Mouse (Mus musculus) lung, postnatal 0 days (tissue): ENCODE measurements around the gene Tango6. TPM values are rescaled to one million over a fixed set of nuclear protein-coding genes. Genes with fewer than 3 reads are reported as not detected.

Source experiments
- ATAC-seq: fragments of 200-750 bp; cut with Nextera tagmentation; 2 replicates; pipeline ENCODE4 v1.8.0; 2017; ENCODE audit warnings: moderate library complexity
- DNase-seq: peaks from one replicate; pipeline ENCODE4 v3.0.0-alpha.2; 2016; ENCODE audit warnings: low spot score
- H3K27ac ChIP-seq: fragments of 300-500 bp; sonication (generic); 2 replicates; pipeline ENCODE4 v1.5.1; 2014; ENCODE audit warnings: antibody characterized with exemption, mild to moderate bottlenecking, low read length, mixed read lengths
- H3K27me3 ChIP-seq: fragments of 300-500 bp; sonication (generic); replicated peaks from 2 replicates; pipeline ENCODE4 v1.6.1; 2014; ENCODE audit warnings: low read length, mixed read lengths; ENCODE audit not compliant: insufficient read depth
- H3K36me3 ChIP-seq: fragments of 300-500 bp; sonication (generic); 2 replicates; pipeline ENCODE4 v1.6.1; 2014; ENCODE audit warnings: low read length, mixed read lengths; ENCODE audit not compliant: insufficient read depth
- H3K4me1 ChIP-seq: fragments of 300-500 bp; sonication (generic); 2 replicates; pipeline ENCODE4 v1.6.1; 2014; ENCODE audit warnings: antibody characterized with exemption, low read depth, low read length, mixed read lengths; ENCODE audit not compliant: insufficient read depth
- H3K4me2 ChIP-seq: fragments of 300-500 bp; sonication (generic); replicated peaks from 2 replicates; pipeline ENCODE4 v1.6.1; 2014; ENCODE audit warnings: low read depth, mild to moderate bottlenecking, low read length, moderate library complexity, mixed read lengths
- H3K4me3 ChIP-seq: fragments of 300-500 bp; sonication (generic); 2 replicates; pipeline ENCODE4 v1.5.1; 2014; ENCODE audit warnings: low read depth, low read length
- H3K9ac ChIP-seq: fragments of 300-500 bp; sonication (generic); replicated peaks from 2 replicates; pipeline ENCODE4 v1.6.1; 2014; ENCODE audit warnings: low read depth, mild to moderate bottlenecking
- H3K9me3 ChIP-seq: fragments of 300-500 bp; sonication (generic); 2 replicates; pipeline ENCODE4 v1.6.1; 2016; ENCODE audit warnings: low read length, mixed read lengths
- CTCF ChIP-seq: IDR thresholded peaks from 2 replicates; pipeline ENCODE4 v1.5.1; 2016; ENCODE audit warnings: antibody characterized with exemption, mild to moderate bottlenecking
- EP300 ChIP-seq: IDR thresholded peaks from 2 replicates; pipeline ENCODE4 v1.6.1; 2016; ENCODE audit warnings: antibody characterized with exemption, mild to moderate bottlenecking, control low read depth
- WGBS: fragments of 180-500 bp; shearing (Covaris S2); extraction: QIAGEN DNeasy Blood & Tissue Kit; methylation state at CpG from one replicate; pipeline ENCODE4 v1.1.7; 2014; 5-methylcytosine and 5-hydroxymethylcytosine counted together
- polyA plus RNA-seq: library from polyadenylated mRNA; unstranded; fragments of >200 nt; fragmentation: Nextera tagmentation; extraction: Ambion mirVana; gene quantifications from 2 replicates; pipeline ENCODE4 v1.2.1, GENCODE M21; 2015

Tango6 gene
- polyA plus RNA-seq, 1 experiment from 2014 or later = 3.5 TPM

DNA sequence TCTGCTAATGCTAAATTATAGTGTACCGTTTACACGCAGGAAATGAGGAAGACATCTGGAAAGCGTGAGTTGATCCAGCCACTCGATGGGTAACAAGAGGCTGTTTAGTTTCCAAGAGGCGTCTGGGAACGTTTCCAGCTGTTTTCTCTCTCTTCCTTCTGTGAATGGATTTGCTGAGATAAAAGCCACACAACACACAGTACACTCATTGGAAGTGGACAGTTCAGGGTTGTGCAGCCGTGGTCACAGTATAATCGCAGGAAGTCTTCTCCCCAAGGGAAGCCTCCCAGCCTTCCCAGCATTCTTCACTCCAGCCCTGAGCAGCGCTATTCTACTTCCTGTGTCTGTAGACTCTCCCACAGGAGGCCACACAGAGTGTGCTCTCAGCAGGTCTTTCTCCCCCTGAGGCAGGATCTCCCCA, 22.0 kb downstream of the Tango6 start:
- Histone ChIP-seq H3K9ac (no peak overlapping the region), H3K27ac (peak overlapping the region; percentile 92), H3K4me2 (0 out of 2 replicates have a peak overlapping the region, but pooled peaks have one; percentile 9), H3K27me3 (no peaks in the 10 kb centered on the region), H3K4me1 (no peaks in the 10 kb centered on the region; the same call in 1 of the 2 replicates), H3K4me3 (no peak overlapping the region), H3K9me3 (no peaks in the 10 kb centered on the region), H3K36me3 (no peaks in the 10 kb centered on the region)
- 16% methylated on average over 9 of the region's 9 CpGs for WGBS
- peak; percentile 31; the same call in 1 of the 2 replicates for TF ChIP-seq CTCF
- TF ChIP-seq EP300 = peak; percentile 82
- ATAC-seq (peak; percentile 97), DNase-seq (peak; percentile 95)

DNA sequence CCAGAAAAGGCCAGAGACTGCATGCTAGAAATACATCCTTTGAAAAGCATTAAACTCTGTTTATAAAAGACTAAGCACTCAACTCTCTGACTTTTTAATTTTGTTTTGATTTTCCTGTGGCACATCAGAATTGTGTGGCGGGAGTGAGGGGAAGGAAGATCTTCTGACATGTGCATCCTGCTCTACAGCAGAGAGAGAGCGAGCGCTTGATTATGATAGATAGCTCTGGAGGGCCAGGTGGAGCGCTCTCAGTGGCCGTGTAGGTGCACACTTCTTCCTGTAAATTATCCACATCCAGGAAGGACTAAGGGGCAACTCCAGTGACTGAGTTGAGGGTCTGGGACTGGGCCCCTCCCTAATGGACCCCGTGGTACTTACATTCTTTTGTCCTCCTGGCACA, 23.3 kb downstream of the Tango6 start:
- no peaks in the 10 kb centered on the region; the same call in 1 of the 2 replicates for H3K4me1 ChIP-seq
- TF ChIP-seq EP300 = no peak
- no peak for TF ChIP-seq CTCF
- ATAC-seq (no peak), DNase-seq (no peak)
- H3K4me2 ChIP-seq = no peak overlapping the region
- no peak overlapping the region for H3K9ac ChIP-seq
- H3K36me3 ChIP-seq = no peaks in the 10 kb centered on the region
- no peaks in the 10 kb centered on the region for H3K27me3 ChIP-seq
- peak overlapping the region; percentile 92; the same call in 1 of the 2 replicates for H3K27ac ChIP-seq
- no peak overlapping the region for H3K4me3 ChIP-seq
- H3K9me3 ChIP-seq = no peaks in the 10 kb centered on the region
- 66% methylated on average over 6 of the region's 6 CpGs for whole genome bisulfite sequencing

GRCm38 (mm10) chr8:106710002-106710401, 27.1 kb downstream of the Tango6 start:
- H3K27ac ChIP-seq = no peak overlapping the region
- no peaks in the 10 kb centered on the region for H3K9me3 ChIP-seq
- H3K27me3 ChIP-seq = no peaks in the 10 kb centered on the region
- H3K4me3 ChIP-seq = no peak overlapping the region
- H3K4me2 ChIP-seq = no peak overlapping the region
- no peak for TF ChIP-seq EP300
- TF ChIP-seq CTCF = no peak
- H3K36me3 ChIP-seq = no peaks in the 10 kb centered on the region
- WGBS = 86% methylated on average over 2 of the region's 2 CpGs
- no peaks in the 10 kb centered on the region for H3K4me1 ChIP-seq
- ATAC-seq = no peak
- no peak overlapping the region for H3K9ac ChIP-seq
- no peak for DNase-seq

DNA sequence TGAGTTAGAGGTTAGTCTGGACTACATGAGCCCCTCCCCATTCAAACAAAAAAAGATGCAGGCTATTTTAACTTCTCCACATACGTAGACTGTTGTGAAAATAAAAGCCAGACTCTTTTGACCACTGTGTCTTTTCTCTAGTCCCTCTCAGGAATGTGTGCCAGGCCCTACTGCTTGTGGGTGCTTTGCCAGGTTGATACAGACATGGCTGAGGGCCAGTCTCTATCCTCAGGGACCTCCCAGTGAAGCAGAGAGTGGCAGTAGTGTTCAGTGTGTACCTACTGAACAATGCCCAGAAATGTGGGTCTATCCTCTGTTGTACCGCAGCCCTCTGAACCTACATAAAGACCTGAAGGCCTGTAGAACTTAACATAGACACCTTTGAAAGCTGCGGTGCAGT, 29.6 kb downstream of the Tango6 start:
- Histone ChIP-seq H3K27me3 (no peaks in the 10 kb centered on the region), H3K36me3 (no peaks in the 10 kb centered on the region), H3K9ac (no peak overlapping the region), H3K27ac (no peak overlapping the region), H3K9me3 (no peaks in the 10 kb centered on the region), H3K4me1 (no peaks in the 10 kb centered on the region), H3K4me3 (no peak overlapping the region), H3K4me2 (no peak overlapping the region)
- TF ChIP-seq CTCF (no peak), EP300 (no peak)
- 88% methylated on average over 3 of the region's 3 CpGs for WGBS
- DNase-seq (no peak), ATAC-seq (no peak)

- no peak overlapping the region for H3K4me2 ChIP-seq
- H3K36me3 ChIP-seq = no peaks in the 10 kb centered on the region
- no peak overlapping the region for H3K4me3 ChIP-seq
- H3K4me1 ChIP-seq = no peaks in the 10 kb centered on the region; the same call in 1 of the 2 replicates
- ATAC-seq (no peak), DNase-seq (no peak)
- no peaks in the 10 kb centered on the region for H3K27me3 ChIP-seq
- 64% methylated on average over 4 of the region's 4 CpGs for WGBS
- H3K9ac ChIP-seq = no peak overlapping the region
- no peaks in the 10 kb centered on the region for H3K9me3 ChIP-seq
- TF ChIP-seq CTCF = no peak
- TF ChIP-seq EP300 = no peak
- H3K27ac ChIP-seq = no peak overlapping the region
These were observed 31.4 kb downstream of the Tango6 start for GRCm38 (mm10) chr8:106714297-106714696.

DNA sequence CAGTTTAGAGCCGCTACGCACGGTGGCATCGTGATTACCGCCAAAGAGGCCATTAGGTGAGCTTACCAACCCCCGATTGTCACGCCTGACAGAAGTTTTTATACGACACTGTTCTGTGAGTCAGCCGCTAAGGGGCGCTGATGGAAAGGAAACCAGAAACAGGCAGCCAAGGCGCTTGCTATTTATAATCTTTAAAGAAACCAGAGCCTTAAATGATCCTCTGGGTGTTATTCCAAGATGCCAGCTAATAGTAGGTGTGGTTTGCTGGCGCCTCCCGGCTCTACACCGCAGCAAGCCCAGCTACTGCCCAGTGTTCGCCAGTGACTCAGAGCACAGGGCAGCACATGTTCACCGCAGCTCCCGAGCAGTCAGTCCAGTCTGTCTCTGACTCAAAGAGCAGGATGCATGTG, 35.2 kb downstream of the Tango6 start:
- Histone ChIP-seq H3K4me3 (no peak overlapping the region), H3K9me3 (no peaks in the 10 kb centered on the region), H3K4me1 (no peaks in the 10 kb centered on the region; the same call in 1 of the 2 replicates), H3K36me3 (no peaks in the 10 kb centered on the region), H3K4me2 (peak overlapping the region; percentile 27; the same call in 1 of the 2 replicates), H3K9ac (no peak overlapping the region), H3K27me3 (no peaks in the 10 kb centered on the region), H3K27ac (no peak overlapping the region)
- peak; percentile 90 for DNase-seq
- TF ChIP-seq EP300 (no peak), CTCF (peak; percentile 84)
- peak; percentile 89 for ATAC-seq
- WGBS = 16% methylated on average over 17 of the region's 17 CpGs

GRCm38 (mm10) chr8:106720921-106721320, 38.1 kb downstream of the Tango6 start:
- DNase-seq (peak; percentile 22), ATAC-seq (no peak)
- Histone ChIP-seq H3K9ac (no peak overlapping the region), H3K9me3 (no peaks in the 10 kb centered on the region), H3K27ac (0 out of 2 replicates have a peak overlapping the region, but pooled peaks have one; percentile 1), H3K4me3 (no peak overlapping the region), H3K4me2 (no peak overlapping the region), H3K4me1 (no peaks in the 10 kb centered on the region; the same call in 1 of the 2 replicates), H3K36me3 (0 out of 2 replicates have a peak, but pooled peaks cover 8% of the 10 kb centered on the region), H3K27me3 (no peaks in the 10 kb centered on the region)
- WGBS = 35% methylated on average over 8 of the region's 8 CpGs
- TF ChIP-seq EP300 (no peak), CTCF (no peak)
